Mouse (Mus musculus) embryonic facial prominence, embryonic 15.5 days (tissue): ENCODE results near the gene Tfap2e. TPM values are rescaled to one million over a fixed set of nuclear protein-coding genes. Genes with fewer than 3 reads are reported as not detected.

Source experiments
- ATAC-seq: fragments of 200-750 bp; cut with Nextera tagmentation; 2 replicates; pipeline ENCODE4 v1.8.0; 2017; ENCODE audit warnings: low read depth, moderate TSS enrichment; ENCODE audit not compliant: insufficient number of reproducible peaks, low FRiP score, low TSS enrichment
- H3K27ac ChIP-seq: fragments of 300-500 bp; sonication (generic); replicated peaks from 2 replicates; pipeline ENCODE4 v1.5.1; 2015; ENCODE audit warnings: mild to moderate bottlenecking, inconsistent platforms
- H3K27me3 ChIP-seq: fragments of 300-500 bp; sonication (generic); 2 replicates; pipeline ENCODE4 v1.6.1; 2015; ENCODE audit warnings: inconsistent platforms
- H3K36me3 ChIP-seq: fragments of 300-500 bp; sonication (generic); 2 replicates; pipeline ENCODE4 v1.6.1; 2015; ENCODE audit warnings: mild to moderate bottlenecking, inconsistent platforms
- H3K4me1 ChIP-seq: fragments of 300-500 bp; sonication (generic); 2 replicates; pipeline ENCODE4 v1.6.1; 2015; ENCODE audit warnings: inconsistent platforms
- H3K4me2 ChIP-seq: fragments of 300-500 bp; sonication (generic); replicated peaks from 2 replicates; pipeline ENCODE4 v1.6.1; 2015; ENCODE audit warnings: mild to moderate bottlenecking, inconsistent platforms
- H3K4me3 ChIP-seq: fragments of 300-500 bp; sonication (generic); replicated peaks from 2 replicates; pipeline ENCODE4 v1.5.1; 2015; ENCODE audit warnings: mild to moderate bottlenecking, inconsistent platforms
- H3K9ac ChIP-seq: fragments of 300-500 bp; sonication (generic); 2 replicates; pipeline ENCODE4 v1.6.1; 2015; ENCODE audit warnings: inconsistent platforms
- H3K9me3 ChIP-seq: fragments of 300-500 bp; sonication (generic); replicated peaks from 2 replicates; pipeline ENCODE4 v1.6.1; 2016; ENCODE audit warnings: inconsistent platforms
- WGBS: fragments of 180-500 bp; shearing (Covaris S2); methylation state at CpG from one replicate; pipeline ENCODE4 v1.1.7; 2015; 5-methylcytosine and 5-hydroxymethylcytosine counted together
- polyA plus RNA-seq: library from polyadenylated mRNA; unstranded; fragments of >200 nt; fragmentation: Nextera tagmentation; extraction: Ambion mirVana; gene quantifications from 2 replicates; pipeline ENCODE4 v1.2.1, GENCODE M21; 2015

The Tfap2e gene
- polyA plus RNA-seq, 1 experiment from 2014 or later: 0.60 TPM

DNA sequence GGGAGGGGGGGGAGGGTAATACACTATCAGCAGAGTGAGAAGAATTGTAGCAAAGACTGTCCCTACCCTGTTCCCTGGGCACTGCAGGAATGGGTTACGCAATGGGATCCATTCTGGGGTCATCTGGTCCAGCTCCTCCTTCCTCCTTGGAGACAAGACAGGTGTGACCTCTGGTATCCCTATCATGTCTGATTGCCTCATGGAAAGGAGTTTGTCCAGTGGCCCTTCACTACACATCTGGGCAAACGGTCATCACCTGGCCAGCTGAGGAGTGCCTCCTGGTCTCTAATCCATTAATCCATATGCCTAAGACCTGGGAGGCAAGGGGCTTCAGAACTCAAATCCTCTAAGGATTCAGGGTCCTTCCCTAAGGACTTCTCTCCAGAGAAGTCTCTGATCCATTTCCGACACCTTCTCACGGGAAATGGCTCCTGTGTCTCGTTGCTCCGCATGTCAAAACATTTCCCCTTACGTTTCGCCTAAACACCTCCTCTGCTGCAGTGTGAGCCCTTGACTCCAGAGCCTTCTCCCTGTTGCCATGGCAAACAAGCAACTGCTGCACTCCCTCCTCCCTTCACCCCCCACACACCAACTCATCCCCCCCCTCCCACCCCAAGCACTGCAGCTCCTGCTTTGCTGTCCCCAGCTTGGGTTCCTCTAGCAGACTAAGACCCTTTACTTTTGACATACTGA is 15.0 kb upstream of the Tfap2e start:
- no peak for ATAC-seq
- H3K27me3 ChIP-seq: no peaks in the 10 kb centered on the region
- peaks cover 52% of the 10 kb centered on the region for H3K4me1 ChIP-seq
- H3K4me2 ChIP-seq: peak overlapping the region; percentile 98; the same call in 1 of the 2 replicates
- no peak overlapping the region for H3K9ac ChIP-seq
- peaks cover 38% of the 10 kb centered on the region for H3K36me3 ChIP-seq
- no peaks in the 10 kb centered on the region for H3K9me3 ChIP-seq
- 59% methylated on average over 8 of the region's 8 CpGs for WGBS
- H3K27ac ChIP-seq: no peak overlapping the region
- H3K4me3 ChIP-seq: 0 out of 2 replicates have a peak overlapping the region, but pooled peaks have one; percentile 91

DNA sequence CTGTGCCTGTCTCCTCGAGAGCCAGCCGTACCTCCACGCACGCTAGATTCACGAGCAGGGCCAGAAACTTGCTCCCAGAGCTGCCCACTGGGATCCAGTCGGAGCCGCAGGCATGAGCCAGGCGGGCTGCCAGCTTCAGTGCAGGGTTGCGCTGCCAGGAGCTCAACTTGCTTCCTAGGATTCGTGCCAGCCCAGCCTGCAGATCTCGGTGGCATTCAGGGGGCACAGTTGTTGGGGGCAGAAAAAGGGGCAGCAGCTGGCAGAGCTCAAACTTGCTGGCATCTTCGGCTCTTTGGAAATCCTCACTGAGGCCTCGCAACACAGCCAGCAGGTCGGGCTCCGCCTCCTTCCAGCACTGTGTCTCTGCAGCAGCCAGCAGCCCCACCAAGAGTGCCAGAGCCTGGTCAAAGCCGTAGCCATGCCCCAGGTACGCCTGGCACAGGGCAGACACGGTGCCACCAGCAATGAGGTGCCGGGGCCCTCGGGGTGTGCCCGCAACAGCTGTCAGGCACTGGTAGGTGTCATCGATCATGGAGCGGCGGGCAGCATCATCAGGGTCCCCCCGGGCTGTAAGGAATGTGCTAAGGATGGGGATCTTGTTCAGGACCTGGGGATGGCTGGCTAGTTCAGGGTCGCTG is 14.1 kb upstream of the Tfap2e start:
- WGBS: 66% methylated on average over 26 of the region's 26 CpGs
- Histone ChIP-seq H3K4me2 (peak overlapping the region; percentile 29), H3K9ac (no peak overlapping the region), H3K4me3 (no peak overlapping the region), H3K27ac (peak overlapping the region; percentile 60), H3K4me1 (peaks cover 50% of the 10 kb centered on the region), H3K36me3 (peaks cover 42% of the 10 kb centered on the region), H3K27me3 (no peaks in the 10 kb centered on the region), H3K9me3 (no peaks in the 10 kb centered on the region)
- ATAC-seq: no peak

DNA sequence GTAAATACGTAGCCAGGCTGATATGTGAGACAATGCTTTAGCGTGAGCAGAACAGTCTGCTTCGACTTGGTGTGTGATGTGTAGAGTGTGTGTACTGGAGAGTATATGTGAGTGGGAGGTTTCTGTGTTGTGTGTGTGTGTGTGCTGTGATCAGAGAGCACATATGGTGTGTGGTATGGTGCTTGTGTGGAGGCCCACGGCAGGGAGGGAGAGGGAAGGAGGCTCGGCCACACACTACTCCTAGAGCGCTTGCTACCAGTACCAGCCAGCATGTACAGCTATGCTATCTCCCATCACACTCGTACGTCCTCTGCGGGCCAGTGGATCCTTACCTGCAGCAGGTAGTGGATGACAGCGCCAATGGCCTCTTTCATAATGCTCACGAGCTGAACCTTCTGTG is 13.5 kb upstream of the Tfap2e start:
- no peaks in the 10 kb centered on the region for H3K27me3 ChIP-seq
- no peak overlapping the region for H3K9ac ChIP-seq
- no peaks in the 10 kb centered on the region for H3K9me3 ChIP-seq
- peaks cover 45% of the 10 kb centered on the region for H3K4me1 ChIP-seq
- ATAC-seq: no peak
- WGBS: 76% methylated on average over 11 of the region's 11 CpGs
- 0 out of 2 replicates have a peak overlapping the region, but pooled peaks have one; percentile 29 for H3K4me2 ChIP-seq
- no peak overlapping the region for H3K4me3 ChIP-seq
- peak overlapping the region; percentile 60 for H3K27ac ChIP-seq
- H3K36me3 ChIP-seq: peaks cover 48% of the 10 kb centered on the region

DNA sequence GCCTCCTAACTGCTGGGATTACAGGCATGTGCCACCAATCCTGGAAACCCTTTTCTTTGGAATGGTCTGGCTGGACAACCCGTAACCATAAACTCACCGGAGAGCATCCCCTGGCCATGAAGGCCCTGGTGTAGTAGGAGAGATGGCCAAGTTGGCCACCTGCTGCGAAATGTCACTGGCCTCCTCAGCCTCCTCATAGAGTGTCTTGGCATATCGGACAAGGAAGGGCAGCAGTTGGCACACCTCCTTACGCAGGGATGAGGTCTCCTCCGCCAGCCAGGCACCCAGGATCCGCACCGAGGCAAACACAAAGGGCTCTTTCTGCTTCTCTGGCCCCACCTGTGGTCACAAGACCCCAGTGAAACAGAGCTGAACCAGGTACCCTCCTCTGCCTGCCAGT is 12.3 kb upstream of the Tfap2e start:
- 91% methylated on average over 8 of the region's 8 CpGs for WGBS
- Histone ChIP-seq H3K9me3 (no peaks in the 10 kb centered on the region), H3K4me2 (no peak overlapping the region), H3K27ac (no peak overlapping the region), H3K4me3 (no peak overlapping the region), H3K9ac (no peak overlapping the region), H3K4me1 (peaks cover 46% of the 10 kb centered on the region), H3K36me3 (peaks cover 58% of the 10 kb centered on the region), H3K27me3 (no peaks in the 10 kb centered on the region)
- ATAC-seq: no peak

GRCm38 (mm10) chr4:126746194-126746840 is 10.3 kb upstream of the Tfap2e start:
- H3K4me2 ChIP-seq: no peak overlapping the region
- no peak overlapping the region for H3K9ac ChIP-seq
- H3K27me3 ChIP-seq: no peaks in the 10 kb centered on the region
- no peaks in the 10 kb centered on the region for H3K9me3 ChIP-seq
- peaks cover 58% of the 10 kb centered on the region for H3K36me3 ChIP-seq
- H3K4me3 ChIP-seq: no peak overlapping the region
- H3K4me1 ChIP-seq: peaks cover 38% of the 10 kb centered on the region
- 81% methylated on average over 10 of the region's 10 CpGs for whole genome bisulfite sequencing
- H3K27ac ChIP-seq: no peak overlapping the region
- ATAC-seq: no peak

GRCm38 (mm10) chr4:126745506-126746193 is 9.6 kb upstream of the Tfap2e start:
- Histone ChIP-seq H3K9me3 (no peaks in the 10 kb centered on the region), H3K4me2 (no peak overlapping the region), H3K4me3 (no peak overlapping the region), H3K27me3 (no peaks in the 10 kb centered on the region), H3K9ac (no peak overlapping the region), H3K4me1 (peaks cover 34% of the 10 kb centered on the region), H3K27ac (no peak overlapping the region), H3K36me3 (peaks cover 58% of the 10 kb centered on the region)
- 40% methylated on average over 13 of the region's 13 CpGs for WGBS
- ATAC-seq: no peak

DNA sequence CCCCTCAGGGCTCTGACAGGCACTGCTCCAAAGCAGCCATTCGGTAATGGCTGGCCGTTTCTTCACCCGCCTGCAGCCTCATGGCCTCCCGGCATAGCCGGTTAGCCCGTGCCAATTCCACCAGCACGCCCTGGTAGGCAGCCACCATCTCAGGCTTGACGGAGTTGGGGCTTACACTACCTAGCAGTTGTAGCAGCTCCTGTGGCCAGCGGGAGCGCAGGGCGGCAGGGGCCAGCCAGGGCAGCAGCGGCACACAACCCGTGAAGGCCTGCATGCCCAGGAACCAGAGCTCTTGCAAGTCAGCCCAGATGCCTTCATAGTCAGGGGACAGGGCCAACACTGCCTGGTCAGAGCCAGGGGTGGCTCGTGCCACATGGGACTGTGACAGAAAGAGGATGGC is 8.8 kb upstream of the Tfap2e start:
- Histone ChIP-seq H3K4me2 (no peak overlapping the region), H3K9ac (no peak overlapping the region), H3K4me1 (peaks cover 29% of the 10 kb centered on the region), H3K36me3 (peaks cover 52% of the 10 kb centered on the region), H3K27me3 (no peaks in the 10 kb centered on the region), H3K4me3 (no peak overlapping the region), H3K9me3 (no peaks in the 10 kb centered on the region), H3K27ac (no peak overlapping the region)
- ATAC-seq: no peak
- WGBS: 92% methylated on average over 14 of the region's 14 CpGs

- no peak overlapping the region for H3K4me3 ChIP-seq
- no peaks in the 10 kb centered on the region for H3K9me3 ChIP-seq
- H3K36me3 ChIP-seq: peaks cover 42% of the 10 kb centered on the region
- H3K4me1 ChIP-seq: peaks cover 20% of the 10 kb centered on the region; the same call in 1 of the 2 replicates
- no peak for ATAC-seq
- H3K27me3 ChIP-seq: peaks cover 8% of the 10 kb centered on the region
- no peak overlapping the region for H3K27ac ChIP-seq
- WGBS: 13% methylated on average over 11 of the region's 11 CpGs
- H3K9ac ChIP-seq: no peak overlapping the region
- no peak overlapping the region for H3K4me2 ChIP-seq
Observed at GRCm38 (mm10) chr4:126743713-126744112, 7.7 kb upstream of the Tfap2e start.

DNA sequence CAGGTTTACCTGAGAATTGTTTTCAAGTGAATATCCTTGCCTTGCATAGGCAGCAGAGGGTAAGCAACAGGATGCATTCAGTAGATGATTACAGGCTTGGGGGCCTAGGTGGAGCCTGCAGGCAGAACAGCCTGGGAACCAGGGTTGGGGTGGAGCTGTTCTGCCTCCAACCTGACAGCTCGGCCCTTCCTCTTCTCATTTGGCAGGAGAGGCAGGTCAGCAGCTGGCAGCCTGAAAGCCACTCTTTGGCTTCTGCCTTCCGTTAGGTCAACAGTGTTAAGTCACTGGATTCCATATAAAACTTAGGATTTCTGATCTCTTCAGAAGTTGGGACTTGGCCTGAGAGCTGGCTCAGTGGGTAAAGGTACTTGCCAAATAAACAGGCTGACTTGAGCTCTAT is 6.9 kb upstream of the Tfap2e start:
- peaks cover 16% of the 10 kb centered on the region for H3K27me3 ChIP-seq
- H3K4me1 ChIP-seq: peaks cover 16% of the 10 kb centered on the region; the same call in 1 of the 2 replicates
- H3K9ac ChIP-seq: no peak overlapping the region
- WGBS: 56% methylated on average over 2 of the region's 2 CpGs
- ATAC-seq: no peak
- H3K27ac ChIP-seq: no peak overlapping the region
- no peak overlapping the region for H3K4me3 ChIP-seq
- no peaks in the 10 kb centered on the region for H3K9me3 ChIP-seq
- H3K4me2 ChIP-seq: no peak overlapping the region
- peaks cover 34% of the 10 kb centered on the region for H3K36me3 ChIP-seq

- H3K36me3 ChIP-seq: peaks cover 24% of the 10 kb centered on the region
- no peaks in the 10 kb centered on the region for H3K9me3 ChIP-seq
- peak overlapping the region; percentile 33 for H3K4me2 ChIP-seq
- no peak overlapping the region for H3K9ac ChIP-seq
- 3% methylated on average over 12 of the region's 12 CpGs for WGBS
- no peak overlapping the region for H3K4me3 ChIP-seq
- 0 out of 2 replicates have a peak, but pooled peaks have one; percentile 41 for ATAC-seq
- H3K4me1 ChIP-seq: peaks cover 17% of the 10 kb centered on the region
- H3K27me3 ChIP-seq: peaks cover 31% of the 10 kb centered on the region
- no peak overlapping the region for H3K27ac ChIP-seq
Observed at GRCm38 (mm10) chr4:126741448-126741847, 5.4 kb upstream of the Tfap2e start.
